Mouse (Mus musculus) intestine, embryonic 15.5 days (tissue): ENCODE measurements around the gene Iqschfp. TPM values are rescaled to one million over a fixed set of nuclear protein-coding genes. Genes with fewer than 3 reads are reported as not detected.

Experiments
- ATAC-seq: fragments of 200-750 bp; cut with Nextera tagmentation; 2 replicates; pipeline ENCODE4 v1.8.0; 2017; ENCODE audit warnings: moderate TSS enrichment, moderate library complexity
- H3K27ac ChIP-seq: fragments of 300-500 bp; sonication (generic); 2 replicates; pipeline ENCODE4 v1.5.1; 2015; ENCODE audit warnings: mild to moderate bottlenecking, inconsistent platforms
- H3K27me3 ChIP-seq: fragments of 300-500 bp; sonication (generic); replicated peaks from 2 replicates; pipeline ENCODE4 v1.6.1; 2015; ENCODE audit warnings: inconsistent platforms
- H3K36me3 ChIP-seq: fragments of 300-500 bp; sonication (generic); 2 replicates; pipeline ENCODE4 v1.6.1; 2015; ENCODE audit warnings: inconsistent platforms
- H3K4me1 ChIP-seq: fragments of 300-500 bp; sonication (generic); replicated peaks from 2 replicates; pipeline ENCODE4 v1.6.1; 2015; ENCODE audit warnings: inconsistent platforms
- H3K4me2 ChIP-seq: fragments of 300-500 bp; sonication (generic); replicated peaks from 2 replicates; pipeline ENCODE4 v1.6.1; 2015; ENCODE audit warnings: mild to moderate bottlenecking, inconsistent platforms
- H3K4me3 ChIP-seq: fragments of 300-500 bp; sonication (generic); replicated peaks from 2 replicates; pipeline ENCODE4 v1.5.1; 2015; ENCODE audit warnings: inconsistent platforms
- H3K9ac ChIP-seq: fragments of 300-500 bp; sonication (generic); 2 replicates; pipeline ENCODE4 v1.6.1; 2015; ENCODE audit warnings: inconsistent platforms
- H3K9me3 ChIP-seq: fragments of 300-500 bp; sonication (generic); 2 replicates; pipeline ENCODE4 v1.6.1; 2016; ENCODE audit warnings: inconsistent platforms
- WGBS: fragments of 180-500 bp; shearing (Covaris S2); methylation state at CpG from one replicate; pipeline ENCODE4 v1.1.7; 2015; 5-methylcytosine and 5-hydroxymethylcytosine counted together
- polyA plus RNA-seq: library from polyadenylated mRNA; unstranded; fragments of >200 nt; fragmentation: Nextera tagmentation; extraction: Ambion mirVana; gene quantifications from 2 replicates; pipeline ENCODE4 v1.2.1, GENCODE M21; 2015

Gene Iqschfp
- polyA plus RNA-seq, 1 experiment from 2014 or later = not detected

- H3K27me3 ChIP-seq = no peaks in the 10 kb centered on the region
- no peaks in the 10 kb centered on the region for H3K36me3 ChIP-seq
- ATAC-seq = no peak
- H3K9ac ChIP-seq = no peak overlapping the region
- no peak overlapping the region for H3K27ac ChIP-seq
- no peak overlapping the region for H3K4me2 ChIP-seq
- no peaks in the 10 kb centered on the region for H3K9me3 ChIP-seq
- WGBS = 86% methylated on average over 6 of the region's 6 CpGs
- H3K4me1 ChIP-seq = no peaks in the 10 kb centered on the region
- no peak overlapping the region for H3K4me3 ChIP-seq
Observed at GRCm38 (mm10) chr3:67961934-67962639, 70.1 kb downstream of the Iqschfp start.

GRCm38 (mm10) chr3:67974340-67974998 lies 82.4 kb downstream of the Iqschfp start:
- no peaks in the 10 kb centered on the region for H3K27me3 ChIP-seq
- no peak overlapping the region for H3K4me2 ChIP-seq
- H3K36me3 ChIP-seq = no peaks in the 10 kb centered on the region
- no peak for ATAC-seq
- H3K9me3 ChIP-seq = no peaks in the 10 kb centered on the region
- no peak overlapping the region for H3K4me3 ChIP-seq
- no peak overlapping the region for H3K27ac ChIP-seq
- H3K4me1 ChIP-seq = no peaks in the 10 kb centered on the region
- no peak overlapping the region for H3K9ac ChIP-seq
- 91% methylated on average over 2 of the region's 2 CpGs for WGBS

GRCm38 (mm10) chr3:67980006-67980405 lies 88.0 kb downstream of the Iqschfp start:
- no peak overlapping the region for H3K9ac ChIP-seq
- H3K9me3 ChIP-seq = no peaks in the 10 kb centered on the region
- ATAC-seq = no peak
- H3K4me1 ChIP-seq = no peaks in the 10 kb centered on the region
- H3K4me3 ChIP-seq = no peak overlapping the region
- no peaks in the 10 kb centered on the region for H3K36me3 ChIP-seq
- H3K27ac ChIP-seq = no peak overlapping the region
- WGBS = 74% methylated on average over 1 of the region's 1 CpGs
- no peak overlapping the region for H3K4me2 ChIP-seq
- no peaks in the 10 kb centered on the region for H3K27me3 ChIP-seq

- no peaks in the 10 kb centered on the region for H3K9me3 ChIP-seq
- H3K27me3 ChIP-seq = no peaks in the 10 kb centered on the region
- no peaks in the 10 kb centered on the region for H3K4me1 ChIP-seq
- WGBS = 46% methylated on average over 12 of the region's 12 CpGs
- H3K4me2 ChIP-seq = no peak overlapping the region
- H3K4me3 ChIP-seq = no peak overlapping the region
- no peak overlapping the region for H3K9ac ChIP-seq
- no peaks in the 10 kb centered on the region for H3K36me3 ChIP-seq
- H3K27ac ChIP-seq = no peak overlapping the region
- no peak for ATAC-seq
Observed at GRCm38 (mm10) chr3:67983329-67983728, 91.3 kb downstream of the Iqschfp start.

DNA sequence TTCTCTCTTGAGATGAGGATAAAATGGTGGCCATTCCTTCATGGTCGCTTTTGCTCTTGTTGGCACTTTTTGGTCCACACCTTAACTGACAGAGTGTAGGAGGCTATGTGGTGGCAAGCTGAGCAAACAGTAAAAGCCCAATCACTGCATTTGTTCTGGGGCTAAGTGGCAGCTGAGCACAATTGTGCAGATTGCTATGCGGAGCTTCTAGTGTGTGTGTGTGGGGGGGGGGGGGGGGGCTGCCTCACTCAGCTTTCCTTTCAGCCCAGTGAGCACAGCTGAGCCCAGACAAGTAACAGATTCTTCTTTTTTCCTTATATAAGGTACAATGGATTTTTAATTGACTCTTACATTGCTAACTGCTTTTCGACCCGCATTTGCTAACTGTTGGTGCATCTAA lies 110.4 kb downstream of the Iqschfp start:
- Histone ChIP-seq H3K9me3 (no peaks in the 10 kb centered on the region), H3K27ac (no peak overlapping the region), H3K27me3 (no peaks in the 10 kb centered on the region), H3K36me3 (no peaks in the 10 kb centered on the region), H3K4me3 (no peak overlapping the region), H3K9ac (no peak overlapping the region), H3K4me2 (no peak overlapping the region), H3K4me1 (no peaks in the 10 kb centered on the region)
- WGBS = 88% methylated on average over 4 of the region's 4 CpGs
- ATAC-seq = no peak

GRCm38 (mm10) chr3:68012342-68012741 lies 120.3 kb downstream of the Iqschfp start:
- Histone ChIP-seq H3K27ac (no peak overlapping the region), H3K4me1 (no peaks in the 10 kb centered on the region), H3K36me3 (no peaks in the 10 kb centered on the region), H3K27me3 (no peaks in the 10 kb centered on the region), H3K4me3 (no peak overlapping the region), H3K9ac (no peak overlapping the region), H3K4me2 (no peak overlapping the region), H3K9me3 (no peaks in the 10 kb centered on the region)
- ATAC-seq = peak; percentile 34; the same call in 1 of the 2 replicates

GRCm38 (mm10) chr3:68015786-68016185 lies 123.8 kb downstream of the Iqschfp start:
- H3K4me3 ChIP-seq = no peak overlapping the region
- no peaks in the 10 kb centered on the region for H3K9me3 ChIP-seq
- no peaks in the 10 kb centered on the region for H3K27me3 ChIP-seq
- 52% methylated on average over 1 of the region's 1 CpGs for WGBS
- H3K36me3 ChIP-seq = no peaks in the 10 kb centered on the region
- no peak overlapping the region for H3K9ac ChIP-seq
- no peak for ATAC-seq
- H3K4me2 ChIP-seq = no peak overlapping the region
- H3K27ac ChIP-seq = no peak overlapping the region
- no peaks in the 10 kb centered on the region for H3K4me1 ChIP-seq

DNA sequence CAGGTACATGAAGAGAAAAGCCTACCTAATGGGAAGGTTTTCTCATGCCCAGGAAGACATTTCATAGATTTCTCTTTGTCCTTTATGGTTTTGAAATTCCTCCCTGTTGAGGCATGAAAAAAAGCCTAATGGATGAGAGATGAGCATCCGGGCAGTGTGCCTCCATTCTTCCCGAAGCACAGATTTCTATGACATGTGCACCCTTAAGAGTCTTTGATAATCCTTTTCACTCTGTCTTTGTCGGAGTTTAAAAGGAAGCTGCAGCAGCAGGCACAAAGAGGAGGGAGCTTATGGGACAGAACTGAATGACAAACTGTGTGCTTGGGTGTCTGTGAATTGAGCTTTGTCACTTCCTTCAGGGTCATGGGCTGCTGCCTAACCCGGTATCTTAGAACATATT lies 127.4 kb downstream of the Iqschfp start:
- no peak overlapping the region for H3K27ac ChIP-seq
- H3K4me2 ChIP-seq = no peak overlapping the region
- H3K27me3 ChIP-seq = no peaks in the 10 kb centered on the region
- H3K4me3 ChIP-seq = no peak overlapping the region
- 70% methylated on average over 4 of the region's 4 CpGs for WGBS
- ATAC-seq = no peak
- no peaks in the 10 kb centered on the region for H3K36me3 ChIP-seq
- H3K4me1 ChIP-seq = no peaks in the 10 kb centered on the region
- H3K9ac ChIP-seq = no peak overlapping the region
- no peaks in the 10 kb centered on the region for H3K9me3 ChIP-seq

DNA sequence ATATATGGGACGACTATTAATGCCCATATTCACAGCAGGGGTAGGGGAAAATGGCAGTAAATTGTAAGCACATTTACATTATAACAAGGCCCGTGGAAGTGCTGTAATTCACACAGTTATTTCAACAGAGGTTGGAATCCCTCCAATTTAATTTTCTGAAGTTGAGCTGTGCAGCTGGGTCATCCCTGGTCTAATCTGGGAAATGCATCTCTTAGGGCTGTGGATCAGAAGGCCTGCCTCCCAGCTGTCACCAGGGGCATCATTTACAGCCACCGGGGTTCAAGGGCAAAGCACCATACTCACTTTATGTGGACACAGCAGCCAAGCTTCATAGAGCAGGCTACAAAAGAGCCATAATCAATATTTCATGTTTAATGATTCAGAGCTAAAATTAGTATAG lies 144.1 kb downstream of the Iqschfp start:
- no peak for ATAC-seq
- 54% methylated on average over 3 of the region's 3 CpGs for WGBS

GRCm38 (mm10) chr3:68042951-68043350 lies 150.9 kb downstream of the Iqschfp start:
- H3K9ac ChIP-seq = no peak overlapping the region
- H3K9me3 ChIP-seq = no peaks in the 10 kb centered on the region
- H3K4me3 ChIP-seq = no peak overlapping the region
- no peak overlapping the region for H3K4me2 ChIP-seq
- no peak overlapping the region for H3K27ac ChIP-seq
- WGBS = 90% methylated on average over 2 of the region's 2 CpGs
- no peaks in the 10 kb centered on the region for H3K4me1 ChIP-seq
- no peak for ATAC-seq
- H3K36me3 ChIP-seq = no peaks in the 10 kb centered on the region
- H3K27me3 ChIP-seq = no peaks in the 10 kb centered on the region

More for the DNA sequence above, 144.1 kb downstream of the Iqschfp start:
- no peak overlapping the region for H3K27ac ChIP-seq
- no peak overlapping the region for H3K4me3 ChIP-seq
- H3K36me3 ChIP-seq = no peaks in the 10 kb centered on the region
- no peaks in the 10 kb centered on the region for H3K9me3 ChIP-seq
- no peak overlapping the region for H3K9ac ChIP-seq
- no peaks in the 10 kb centered on the region for H3K4me1 ChIP-seq
- H3K27me3 ChIP-seq = no peaks in the 10 kb centered on the region
- no peak overlapping the region for H3K4me2 ChIP-seq

DNA sequence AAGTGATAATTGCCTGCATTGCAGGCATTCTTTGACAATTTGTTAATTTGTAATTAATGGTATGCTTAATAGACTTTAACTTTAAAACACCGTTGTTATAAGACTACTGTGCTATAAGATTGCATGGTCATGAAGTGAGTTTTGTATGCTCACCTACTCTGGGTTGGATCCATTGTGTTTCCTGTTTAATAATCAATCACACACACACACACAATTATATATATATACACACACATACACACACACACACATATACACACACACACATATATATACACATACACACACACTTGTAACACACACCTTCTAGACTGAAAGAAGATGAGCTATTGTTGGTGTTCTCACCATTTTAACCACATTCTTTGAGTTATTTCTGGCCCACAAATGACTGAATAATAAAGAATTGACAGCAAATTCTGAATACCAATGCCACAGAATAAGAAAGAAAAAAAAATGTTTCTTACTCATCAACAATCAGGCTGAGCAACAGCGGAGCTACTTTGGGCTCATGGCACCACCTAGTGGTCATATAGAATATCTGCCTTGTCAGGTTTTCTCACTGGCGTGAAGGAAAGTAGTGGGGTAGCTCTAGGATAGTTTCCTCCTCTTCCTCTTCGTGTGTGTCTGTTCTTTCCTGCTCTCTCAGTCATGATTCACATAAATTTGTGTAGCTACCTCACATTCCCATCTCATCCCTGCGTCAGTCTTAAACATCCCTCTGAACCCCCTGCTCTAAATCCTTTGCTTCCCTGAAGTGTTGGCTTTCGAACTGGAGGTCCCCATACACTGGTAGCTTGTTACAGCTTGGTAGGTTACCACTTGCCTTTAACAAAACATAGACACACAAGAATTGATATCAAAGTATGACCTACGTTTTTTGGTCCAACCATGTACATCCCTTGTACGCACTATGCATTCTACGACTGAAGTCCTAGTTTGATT lies 153.7 kb downstream of the Iqschfp start:
- Histone ChIP-seq H3K27ac (no peak overlapping the region), H3K9ac (no peak overlapping the region), H3K4me3 (no peak overlapping the region), H3K27me3 (no peaks in the 10 kb centered on the region), H3K4me2 (no peak overlapping the region), H3K36me3 (no peaks in the 10 kb centered on the region), H3K9me3 (no peaks in the 10 kb centered on the region), H3K4me1 (no peaks in the 10 kb centered on the region)
- no peak for ATAC-seq
- WGBS = 49% methylated on average over 9 of the region's 9 CpGs

GRCm38 (mm10) chr3:68053538-68053937 lies 161.5 kb downstream of the Iqschfp start:
- no peak overlapping the region for H3K4me2 ChIP-seq
- H3K4me3 ChIP-seq = no peak overlapping the region
- H3K27me3 ChIP-seq = no peaks in the 10 kb centered on the region
- H3K4me1 ChIP-seq = no peaks in the 10 kb centered on the region
- H3K27ac ChIP-seq = no peak overlapping the region
- H3K9me3 ChIP-seq = no peaks in the 10 kb centered on the region
- no peaks in the 10 kb centered on the region for H3K36me3 ChIP-seq
- H3K9ac ChIP-seq = no peak overlapping the region
- WGBS = 48% methylated on average over 2 of the region's 2 CpGs
- no peak for ATAC-seq
